Mouse (Mus musculus) ES-E14 (cell line): ENCODE measurements around the gene Arid5b. TPM values are rescaled to one million over a fixed set of nuclear protein-coding genes. Genes with fewer than 3 reads are reported as not detected.

ENCODE experiments used
- DNase-seq: peaks from one replicate; pipeline ENCODE4 v3.0.0-alpha.2; 2013; ENCODE audit warnings: low read depth, low spot score
- H3K27ac ChIP-seq: 2 replicates; pipeline ENCODE4 v1.5.1; 2012; ENCODE audit warnings: low read depth, mild to moderate bottlenecking, low read length, moderate library complexity, mixed read lengths; ENCODE audit not compliant: poor library complexity, insufficient read depth, severe bottlenecking
- H3K36me3 ChIP-seq: 2 replicates; pipeline ENCODE4 v1.6.1; 2012; ENCODE audit warnings: mild to moderate bottlenecking, low read length, moderate library complexity, mixed read lengths; ENCODE audit not compliant: control insufficient read depth, poor library complexity, insufficient read depth, severe bottlenecking
- H3K4me1 ChIP-seq, 2 experiments: fragments of 150-350 bp in 1 of 2; sonication (generic) in 1 of 2; 2 replicates each; pipeline ENCODE4 v1.6.1; 2012; ENCODE audit warnings: low read length in 2 of 2, mild to moderate bottlenecking in 1 of 2, mixed read lengths in 1 of 2; ENCODE audit not compliant: control insufficient read depth in 2 of 2, insufficient read depth in 2 of 2, poor library complexity in 1 of 2
- H3K4me3 ChIP-seq, 2 experiments: fragments of 150-350 bp in 1 of 2; sonication (generic) in 1 of 2; 2 replicates each; pipeline ENCODE4 v1.5.1; 2012; ENCODE audit warnings: low read length in 2 of 2, low read depth in 1 of 2, mild to moderate bottlenecking in 1 of 2, mixed read lengths in 1 of 2; ENCODE audit not compliant: insufficient read depth in 1 of 2, poor library complexity in 1 of 2, severe bottlenecking in 1 of 2
- H3K9ac ChIP-seq: 2 replicates; pipeline ENCODE4 v1.6.1; 2012; ENCODE audit warnings: low read depth, mild to moderate bottlenecking, low read length, mixed read lengths; ENCODE audit not compliant: poor library complexity, insufficient read depth, severe bottlenecking
- H3K9me3 ChIP-seq: fragments of 150-350 bp; sonication (generic); 2 replicates; pipeline ENCODE4 v1.6.1; 2012; ENCODE audit warnings: low read depth, mild to moderate bottlenecking, low read length; ENCODE audit not compliant: control insufficient read depth, insufficient read depth
- CHD2 ChIP-seq: IDR thresholded peaks from 2 replicates; pipeline ENCODE4 v1.6.1; 2014; ENCODE audit warnings: mild to moderate bottlenecking, low read depth, low read length, inconsistent platforms
- HCFC1 ChIP-seq: IDR thresholded peaks from 2 replicates; pipeline ENCODE4 v1.6.1; 2012; ENCODE audit warnings: low read length, inconsistent platforms, borderline replicate concordance; ENCODE audit not compliant: insufficient read depth
- MAFK ChIP-seq: IDR thresholded peaks from 2 replicates; pipeline ENCODE4 v1.6.1; 2014; ENCODE audit warnings: mild to moderate bottlenecking, low read depth, low read length, inconsistent platforms; ENCODE audit not compliant: insufficient read depth
- ZC3H11A ChIP-seq: IDR thresholded peaks from 2 replicates; pipeline ENCODE4 v1.6.1; 2012; ENCODE audit warnings: low read depth, mild to moderate bottlenecking, inconsistent platforms, low read length, borderline replicate concordance
- ZNF384 ChIP-seq: IDR thresholded peaks from 2 replicates; pipeline ENCODE4 v1.6.1; 2012; ENCODE audit warnings: low read depth, low read length, inconsistent platforms
- in situ Hi-C, 2 experiments: fragments of 600-800 bp; cut with MboI; formaldehyde crosslinking; loops; one replicate each; pipeline ENCODE4 v1.15.1; 2025; ENCODE audit warnings: low sequenced_read_pairs in 2 of 2, inconsistent platforms in 1 of 2; ENCODE audit not compliant: unreplicated experiment in 2 of 2
- total RNA-seq: library from RNA; depleted of rRNA; stranded (reverse); fragments of 300-350 nt; gene quantifications from 2 replicates; pipeline ENCODE4 v1.2.3, GENCODE M21; 2012

The Arid5b gene
- total RNA-seq, 1 experiment: 26.2 TPM

DNA sequence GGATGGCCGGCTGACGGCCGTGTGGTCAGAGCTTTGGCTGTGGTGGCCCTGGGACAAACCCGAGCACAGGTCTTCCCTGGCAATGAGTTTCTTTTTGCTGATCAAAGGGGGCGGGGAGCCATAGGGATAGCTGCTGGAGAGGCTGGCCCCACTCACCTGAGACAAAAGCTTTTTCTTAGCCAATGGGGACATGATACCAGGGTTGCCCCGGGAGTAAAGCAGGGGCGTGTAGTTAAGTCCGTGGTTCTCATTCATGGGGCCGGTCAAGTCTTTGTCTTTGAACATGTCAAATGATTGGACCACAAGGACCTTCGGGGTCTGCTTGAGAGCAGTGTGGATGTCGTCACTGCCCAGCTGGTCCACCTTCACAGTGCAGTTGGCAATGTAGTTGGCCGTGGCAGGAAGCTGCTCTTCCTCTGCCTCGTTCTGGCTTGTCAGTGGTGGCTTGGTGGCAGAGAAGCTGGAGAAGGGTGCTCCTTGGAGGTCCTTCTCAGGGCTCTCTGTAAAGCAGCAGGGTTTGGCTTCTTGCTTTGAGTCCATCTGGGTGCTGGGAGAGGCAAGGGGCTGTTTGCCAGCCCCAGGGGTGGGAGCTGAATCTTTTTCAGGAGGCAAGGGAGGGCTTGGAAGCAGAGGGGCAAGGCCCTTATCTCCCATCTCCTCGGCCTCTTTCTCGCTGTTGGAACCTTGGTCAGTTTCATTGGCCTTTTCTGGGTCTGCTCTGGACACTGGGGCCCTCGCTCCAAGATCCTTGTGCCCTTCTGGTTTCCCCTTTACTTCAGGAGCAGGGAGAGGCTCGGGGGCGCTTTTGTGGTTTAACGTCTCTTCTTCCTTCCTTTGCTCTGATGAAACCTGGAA is 180.5 kb downstream of the Arid5b start:
- in situ Hi-C loops: no loop called here
- Histone ChIP-seq H3K9me3 (no peaks in the 10 kb centered on the region), H3K9ac (no peak overlapping the region), H3K4me3 (0 out of 4 replicates have a peak overlapping the region, but pooled peaks of 1 of the 2 experiments have one; percentile 7), H3K27ac (no peak overlapping the region), H3K36me3 (peaks cover 45% of the 10 kb centered on the region), H3K4me1 (peaks cover 0 to 5% of the 10 kb centered on the region in 2 experiments; a peak in 1 of 4 replicates)
- TF ChIP-seq HCFC1: no peak
- no peak for TF ChIP-seq ZC3H11A
- no peak for TF ChIP-seq CHD2
- no peak for TF ChIP-seq MAFK
- TF ChIP-seq ZNF384: no peak
- no peak for DNase-seq

DNA sequence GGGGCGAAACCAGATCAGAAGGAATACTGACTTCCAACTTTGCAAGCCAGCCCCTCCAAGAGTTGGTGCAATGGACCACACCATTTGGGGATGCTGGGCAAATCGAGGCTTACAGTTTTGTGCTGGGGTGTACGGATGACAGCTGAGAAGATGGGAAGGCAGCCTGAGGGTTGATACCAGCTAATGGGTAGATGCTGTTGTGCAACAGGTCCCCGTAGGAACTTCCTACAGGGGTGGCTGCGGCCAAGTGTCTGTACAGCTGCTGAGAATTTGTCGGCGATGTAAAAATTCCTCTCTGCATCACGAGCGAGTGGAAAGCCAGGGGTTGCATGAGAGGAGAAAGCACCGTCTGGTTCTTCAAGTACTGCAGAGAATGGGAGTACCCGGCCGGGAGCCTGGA is 182.1 kb downstream of the Arid5b start:
- Histone ChIP-seq H3K9me3 (no peaks in the 10 kb centered on the region), H3K4me3 (no peak overlapping the region), H3K9ac (no peak overlapping the region), H3K36me3 (peaks cover 36% of the 10 kb centered on the region), H3K27ac (no peak overlapping the region), H3K4me1 (peaks cover 4 to 15% of the 10 kb centered on the region in 2 experiments)
- in situ Hi-C loops: no loop called here
- no peak for DNase-seq
- TF ChIP-seq ZNF384 (no peak), HCFC1 (no peak), MAFK (no peak), CHD2 (no peak), ZC3H11A (no peak)

GRCm38 (mm10) chr10:68095136-68095535 is 183.4 kb downstream of the Arid5b start:
- H3K27ac ChIP-seq: no peak overlapping the region
- in situ Hi-C loops: no loop called here
- H3K4me1 ChIP-seq: peaks cover 9 to 15% of the 10 kb centered on the region in 2 experiments
- DNase-seq: no peak
- H3K4me3 ChIP-seq: no peak overlapping the region
- no peak for TF ChIP-seq HCFC1
- TF ChIP-seq MAFK: no peak
- TF ChIP-seq CHD2: no peak
- no peak for TF ChIP-seq ZNF384
- H3K36me3 ChIP-seq: peaks cover 34% of the 10 kb centered on the region
- H3K9me3 ChIP-seq: no peaks in the 10 kb centered on the region
- H3K9ac ChIP-seq: no peak overlapping the region

GRCm38 (mm10) chr10:68093496-68093895 is 185.0 kb downstream of the Arid5b start:
- H3K4me1 ChIP-seq: peaks cover 9 to 15% of the 10 kb centered on the region in 2 experiments
- no peak overlapping the region for H3K4me3 ChIP-seq
- H3K9me3 ChIP-seq: no peaks in the 10 kb centered on the region
- no peak overlapping the region for H3K27ac ChIP-seq
- H3K36me3 ChIP-seq: peaks cover 33% of the 10 kb centered on the region
- in situ Hi-C loops: no loop called here
- TF ChIP-seq CHD2: no peak
- H3K9ac ChIP-seq: no peak overlapping the region
- DNase-seq: no peak

DNA sequence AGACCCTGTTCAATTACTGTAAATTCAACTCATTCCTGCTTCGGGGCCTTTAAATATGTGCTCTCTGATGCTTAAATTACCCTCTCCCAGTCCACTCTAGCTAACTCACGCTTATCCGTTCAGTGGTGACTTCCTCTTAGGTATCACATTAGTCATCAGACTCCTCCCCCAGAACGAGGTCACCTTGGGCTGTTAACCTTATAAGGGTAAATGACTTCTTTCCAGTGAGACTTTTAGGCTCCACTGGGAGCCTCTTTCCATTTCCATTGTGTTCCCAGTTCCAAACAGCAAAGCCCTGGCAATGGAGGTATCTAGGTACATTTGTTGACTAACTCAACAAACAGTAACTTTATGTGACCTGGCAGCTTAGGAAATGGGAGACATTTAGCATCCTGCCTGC is 186.7 kb downstream of the Arid5b start:
- H3K4me1 ChIP-seq: peaks cover 9 to 11% of the 10 kb centered on the region in 2 experiments
- in situ Hi-C loops: no loop called here
- peak overlapping the region; percentile 50 for H3K27ac ChIP-seq
- no peaks in the 10 kb centered on the region for H3K9me3 ChIP-seq
- H3K9ac ChIP-seq: no peak overlapping the region
- peak; percentile 58 for DNase-seq
- peak overlapping the region in 1 of 2 experiments; percentile 18; a peak in 1 of 4 replicates for H3K4me3 ChIP-seq
- peak; percentile 66; the same call in 1 of the 2 replicates for TF ChIP-seq CHD2
- no peak for TF ChIP-seq ZC3H11A
- peaks cover 17% of the 10 kb centered on the region for H3K36me3 ChIP-seq
